In genomic region chr4:108724102-108724501, GRCm38 (mm10) we compare ENCODE assay signal across 18 mouse cellular contexts. TPM values are rescaled to one million over a fixed set of nuclear protein-coding genes. Genes with fewer than 3 reads are reported as not detected.
"Had no signal": no experiment of that assay in that cellular context is flagged by ENCODE, and none has a peak within 500 bp of the region (broad histone marks: within the 10 kb centered on the region; RNA-seq: fewer than 3 reads in every experiment).

No protein-coding gene starts in this region.

- H3K27me3 ChIP-seq: neural tube, embryonic 12.5 days; neural tube, embryonic 13.5 days; neural tube, embryonic 15.5 days; stomach, embryonic 15.5 days had no signal

- H3K4me1 ChIP-seq: neural tube, embryonic 12.5 days; neural tube, embryonic 13.5 days; neural tube, embryonic 15.5 days; stomach, embryonic 15.5 days had no signal

- H3K9ac ChIP-seq: neural tube, embryonic 12.5 days; neural tube, embryonic 13.5 days; neural tube, embryonic 15.5 days; stomach, embryonic 15.5 days had no signal

- H3K4me2 ChIP-seq: neural tube, embryonic 12.5 days; neural tube, embryonic 13.5 days; neural tube, embryonic 15.5 days; stomach, embryonic 15.5 days had no signal

- DNase-seq: retina, postnatal 1 day; right cerebral cortex, adult 18-20 months; right cerebral cortex, postnatal 14 days; right cerebral cortex, postnatal 25 days; spleen, adult 18-20 months; thymus, adult 18-20 months; thymus, adult 2 months; thymus, postnatal 14 days; thymus, postnatal 25 days; thymus, postnatal 36 days; thymus, postnatal 4 days had no signal

- H3K9me3 ChIP-seq: neural tube, embryonic 12.5 days; neural tube, embryonic 13.5 days; neural tube, embryonic 15.5 days; stomach, embryonic 15.5 days had no signal

- H3K27ac ChIP-seq: neural tube, embryonic 12.5 days; neural tube, embryonic 13.5 days; neural tube, embryonic 15.5 days; stomach, embryonic 15.5 days; stomach, postnatal 0 days had no signal

- H3K4me3 ChIP-seq: neural tube, embryonic 12.5 days; neural tube, embryonic 13.5 days; neural tube, embryonic 15.5 days; stomach, embryonic 15.5 days had no signal

RNA-seq across cellular contexts. Expression of gene 3110021N24Rik, which starts 4.7 kb away (rescaled TPM):
- polyA plus RNA-seq: spleen, adult 2 months; testis, adult 2 months; thymus, adult 2 months had no signal
